Mouse (Mus musculus): ENCODE measurements around the gene Gm12184.

Gene Gm12184

DNA sequence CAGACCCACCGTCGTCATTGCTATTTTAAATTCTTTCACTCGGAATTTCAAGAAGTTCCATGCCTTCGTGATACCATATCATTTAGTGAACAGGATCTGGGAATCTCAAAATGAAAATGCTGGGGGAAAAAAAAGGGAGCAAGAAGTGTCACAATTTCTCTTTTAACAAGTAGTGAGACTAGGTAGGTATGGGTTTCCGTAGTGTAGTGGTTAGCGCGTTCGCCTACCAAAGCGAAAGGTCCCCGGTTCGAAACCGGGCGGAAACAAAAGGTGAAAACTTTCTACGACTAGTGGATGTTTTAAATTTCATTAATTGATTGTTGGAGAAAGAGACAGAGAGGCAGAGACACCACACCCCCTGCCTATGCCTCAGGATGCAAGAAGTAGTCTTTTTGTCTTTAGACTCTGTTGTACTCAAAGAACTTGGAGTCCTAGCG is 2.9 kb downstream of the Gm12184 start:
- peak; percentile 92 for DNase-seq (ENCODE audit: low read depth, low spot score)

DNA sequence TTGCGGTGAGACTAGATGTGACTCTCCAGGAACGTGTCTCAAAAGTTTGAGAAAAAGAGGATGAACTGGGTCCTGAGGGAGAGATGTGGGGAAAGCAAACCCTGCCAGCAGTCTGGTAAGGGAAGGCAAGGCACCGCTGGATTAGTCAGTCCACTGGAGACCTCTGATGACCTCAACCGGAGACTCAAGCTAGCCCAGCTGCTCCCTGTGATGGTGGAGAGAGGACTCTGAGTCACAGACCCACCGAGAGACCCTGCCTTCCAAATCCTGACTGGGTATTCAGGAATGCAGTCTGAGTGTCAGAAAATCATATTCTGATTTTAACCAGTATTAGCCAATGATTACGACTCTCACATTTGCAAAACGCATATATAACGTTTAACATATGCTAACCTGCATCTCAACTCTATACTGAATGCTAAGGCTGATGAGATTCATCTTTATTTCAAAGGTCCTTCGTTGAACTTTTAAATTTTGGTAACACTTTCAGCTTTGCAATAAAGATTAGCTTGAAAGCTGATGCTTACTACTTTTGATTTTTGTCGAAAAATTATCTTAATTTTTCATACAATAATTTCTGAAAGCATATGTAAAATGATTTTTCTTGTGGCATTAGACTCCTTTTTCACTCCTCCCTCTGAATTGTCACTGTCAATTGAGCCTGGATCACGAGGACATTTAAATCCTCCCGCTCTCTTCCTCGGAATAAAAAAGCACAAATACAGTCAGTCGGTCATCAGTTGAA is 3.5 kb downstream of the Gm12184 start:
- no peak for DNase-seq (ENCODE audit: low read depth, low spot score)

DNA sequence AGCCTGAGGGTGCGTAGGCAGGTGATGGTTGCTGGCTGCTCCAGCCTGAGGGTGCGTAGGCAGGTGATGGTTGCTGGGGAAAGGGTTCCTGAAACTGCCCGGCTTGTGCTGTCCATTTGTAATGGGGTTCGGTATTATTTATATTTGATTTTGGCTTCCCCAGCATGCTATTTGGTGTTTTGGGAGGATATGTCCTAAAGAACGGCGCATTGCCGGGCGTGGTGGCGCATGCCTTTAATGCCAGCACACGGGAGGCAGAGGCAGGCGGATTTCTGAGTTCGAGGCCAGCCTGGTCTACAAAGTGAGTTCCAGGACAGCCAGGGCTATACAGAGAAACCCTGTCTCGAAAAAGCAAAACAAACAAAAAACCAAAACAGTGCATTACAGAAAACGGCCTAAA is 5.2 kb downstream of the Gm12184 start:
- peak; percentile 58 for DNase-seq (ENCODE audit: low read depth, low spot score)

DNA sequence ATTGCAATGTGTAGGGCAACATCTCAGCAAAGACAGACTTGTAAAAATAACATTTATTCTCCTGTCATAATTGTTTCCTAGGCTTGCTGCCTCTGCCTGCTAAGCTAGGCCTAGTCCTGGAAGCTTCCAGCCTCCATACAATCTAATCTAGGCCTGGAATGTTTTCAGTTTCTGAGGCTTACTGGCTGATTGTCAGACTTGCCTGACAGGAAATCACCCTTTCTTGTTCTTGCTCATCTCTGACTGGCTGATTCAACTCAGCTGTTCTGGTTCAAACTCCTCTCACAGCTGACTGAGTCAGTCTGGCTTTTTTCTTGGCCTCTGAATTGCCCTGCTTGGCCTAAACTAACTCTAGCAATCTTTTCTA is 6.2 kb downstream of the Gm12184 start:
- DNase-seq (ENCODE audit: low read depth, low spot score) = no peak

DNA sequence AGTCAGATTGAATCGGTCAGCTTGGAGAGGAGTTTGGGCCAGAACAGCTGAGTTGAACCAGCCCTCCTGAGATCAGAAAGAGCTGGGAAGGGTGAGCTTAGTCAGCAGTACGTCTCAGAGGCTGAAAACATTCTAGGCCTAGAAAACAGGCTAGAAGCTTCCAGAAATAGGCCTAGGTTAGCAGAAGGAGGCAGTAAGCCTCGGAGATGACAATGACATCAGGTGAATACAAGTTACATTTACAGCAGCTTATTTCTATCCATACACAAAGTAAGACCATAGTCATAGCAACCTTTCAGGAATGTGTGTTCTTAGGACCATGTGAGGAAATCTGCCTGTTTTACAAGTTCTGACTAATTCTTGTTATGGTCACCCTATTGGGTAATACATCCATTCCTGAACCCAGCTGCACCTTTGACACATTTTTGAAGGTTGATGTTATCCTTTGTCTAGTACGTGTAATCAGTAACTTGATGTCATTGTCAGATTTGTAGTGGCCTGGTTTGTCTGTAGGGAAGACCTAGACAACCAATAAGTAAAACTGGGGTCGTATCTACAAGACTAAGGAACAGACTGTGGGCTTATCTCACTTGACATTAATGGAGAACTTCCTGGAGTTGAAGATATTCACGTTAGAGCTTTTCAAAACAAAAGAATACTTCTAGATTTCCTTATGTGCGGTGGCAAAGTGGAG is 6.7 kb downstream of the Gm12184 start:
- no peak for DNase-seq (ENCODE audit: low read depth, low spot score)

DNA sequence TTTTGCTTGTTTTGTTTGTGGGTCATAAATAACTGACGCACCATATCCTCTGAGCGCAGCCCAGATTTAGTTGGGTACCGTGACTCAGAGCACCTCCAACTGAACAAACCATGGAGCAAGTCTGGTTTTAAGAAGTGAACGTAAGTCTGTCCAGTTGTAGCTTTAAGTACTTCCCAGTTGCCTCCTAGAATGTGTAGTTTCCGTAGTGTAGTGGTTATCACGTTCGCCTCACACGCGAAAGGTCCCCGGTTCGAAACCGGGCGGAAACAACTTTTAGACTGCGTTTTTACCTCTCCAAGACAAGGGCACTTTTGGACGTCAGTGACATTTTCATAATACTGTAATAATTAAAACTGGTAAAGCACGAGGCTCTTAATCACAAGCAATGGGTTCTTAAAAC is 8.1 kb downstream of the Gm12184 start:
- DNase-seq (ENCODE audit: low read depth, low spot score) = peak; percentile 92

DNA sequence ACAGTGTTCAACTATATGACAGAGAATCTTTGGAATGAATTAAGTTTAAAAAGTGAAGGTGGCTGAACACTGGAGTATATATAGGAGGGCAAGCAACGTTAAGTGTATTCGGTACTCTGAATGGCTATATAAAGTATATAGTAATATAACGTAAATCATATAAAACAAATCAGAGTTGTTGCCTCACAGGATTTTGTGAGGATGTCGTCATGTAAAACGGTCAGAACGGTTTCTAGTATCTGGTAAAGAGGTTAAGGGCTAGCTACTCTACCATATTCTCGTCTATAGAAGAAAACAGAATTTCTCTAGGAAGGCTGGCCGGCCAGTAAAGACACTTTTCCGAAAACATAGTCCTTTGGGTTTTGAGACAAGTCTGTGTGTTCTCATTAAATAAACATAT is 8.7 kb downstream of the Gm12184 start:
- no peak for DNase-seq (ENCODE audit: low read depth, low spot score)

DNA sequence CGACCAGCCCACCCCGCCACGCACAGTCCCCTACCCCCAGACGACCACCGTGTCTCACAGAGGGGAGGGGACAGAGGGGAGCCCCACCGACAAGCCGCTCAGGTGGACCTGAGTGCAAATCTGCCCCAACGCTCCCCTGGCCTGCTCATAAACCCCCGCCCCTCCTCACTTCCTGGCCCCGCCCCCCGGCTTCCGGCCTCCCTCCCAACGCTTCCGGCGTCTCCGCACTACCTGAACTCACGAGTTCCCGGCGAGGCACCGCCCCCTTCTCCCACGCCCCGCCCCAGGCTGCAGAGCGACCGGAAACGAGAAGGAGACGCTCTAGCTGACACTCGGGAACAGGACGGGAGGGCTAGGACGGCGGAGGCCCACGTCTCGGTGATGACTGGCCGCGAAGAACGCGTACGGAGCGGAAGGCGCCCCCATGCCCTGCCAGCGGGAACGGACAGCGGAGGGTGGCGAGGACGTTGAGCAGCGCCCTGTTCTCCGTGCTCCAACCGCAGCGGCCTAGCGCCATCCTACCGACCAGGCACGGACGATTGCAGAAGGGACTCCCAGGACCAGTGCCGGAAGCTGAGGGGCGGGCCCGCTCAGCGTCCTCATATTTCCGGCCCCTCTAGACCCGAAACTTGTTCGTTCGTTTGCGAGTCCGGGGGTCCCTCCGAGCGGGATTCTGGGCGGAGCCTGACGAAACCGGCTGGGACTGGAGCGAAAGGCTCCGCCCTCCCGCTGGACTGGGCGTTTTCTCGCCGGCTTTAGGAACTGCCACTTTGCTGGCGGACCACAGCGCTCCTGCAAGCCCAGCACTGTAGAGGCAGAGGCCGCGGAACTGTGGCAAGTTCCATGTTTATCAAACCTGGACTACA is 9.4 kb downstream of the Gm12184 start, which contains the start of gene Trim41:
Gene Trim41, minus strand, starts transcription at position 554 of the 866 bp plus-strand sequence.
- peak; percentile 99 for DNase-seq (ENCODE audit: low read depth, low spot score)

DNA sequence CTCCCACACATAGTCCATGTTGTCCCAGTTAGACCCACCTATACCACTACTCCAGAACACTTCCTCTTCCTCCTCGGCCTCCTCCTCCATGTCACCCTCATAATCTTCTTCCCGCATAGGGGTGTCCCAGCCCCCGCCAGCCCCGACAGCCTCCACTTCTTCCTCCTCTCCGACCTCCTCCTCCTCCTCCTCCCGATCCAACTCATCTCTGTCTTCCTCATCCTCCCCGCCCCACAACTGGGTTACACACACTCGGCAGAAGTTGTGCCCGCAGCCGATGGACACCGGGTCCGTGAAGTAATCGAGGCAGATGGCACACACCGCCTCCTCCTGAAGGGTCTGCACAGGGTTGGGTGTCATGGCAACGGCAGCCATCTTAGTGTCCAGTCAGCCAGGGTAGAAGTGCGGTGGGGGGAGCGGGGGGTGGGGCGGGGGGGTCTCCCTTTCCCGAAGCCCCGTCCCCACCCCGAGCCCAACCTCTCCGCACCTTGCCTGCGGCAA is 10.1 kb downstream of the Gm12184 start:
- DNase-seq (ENCODE audit: low read depth, low spot score) = peak; percentile 79

DNA sequence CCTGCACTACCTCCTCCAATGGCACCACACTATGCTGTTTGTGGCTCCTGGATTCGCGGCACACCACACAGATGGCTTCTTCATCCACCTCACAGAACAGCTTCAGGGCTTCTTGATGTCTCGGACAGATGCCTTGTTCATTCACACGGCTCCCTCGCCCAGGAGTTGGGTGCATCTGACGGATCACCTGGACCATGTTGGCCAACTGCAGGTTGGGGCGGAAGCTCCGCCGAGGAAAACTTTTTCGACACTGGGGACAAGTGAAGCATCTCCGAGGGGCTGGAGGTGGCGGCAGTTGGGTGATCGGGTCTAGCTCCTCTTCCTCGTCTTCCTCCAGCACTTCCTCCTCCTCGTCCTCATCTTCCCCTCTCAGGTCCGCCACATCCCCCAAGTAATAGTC is 10.6 kb downstream of the Gm12184 start:
- no peak for DNase-seq (ENCODE audit: low read depth, low spot score)

DNA sequence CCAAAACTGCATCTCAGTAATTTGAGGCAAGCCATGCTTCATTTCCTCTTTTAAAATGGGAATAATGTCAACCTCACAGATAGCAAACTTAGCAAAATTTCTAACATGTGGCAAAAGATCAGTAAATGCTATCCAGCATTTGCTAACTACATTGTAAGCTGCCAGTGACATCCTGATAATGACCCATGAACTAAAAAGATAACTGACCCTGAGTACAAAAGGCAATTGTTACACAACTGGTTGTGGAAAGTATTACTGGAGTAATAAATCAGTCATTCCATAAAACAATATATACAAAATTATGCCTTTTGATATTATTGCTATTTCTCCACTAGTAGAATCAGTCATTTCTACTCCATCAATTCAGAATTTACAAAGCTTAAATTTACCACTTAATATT is 12.7 kb downstream of the Gm12184 start:
- DNase-seq (ENCODE audit: low read depth, low spot score) = no peak

DNA sequence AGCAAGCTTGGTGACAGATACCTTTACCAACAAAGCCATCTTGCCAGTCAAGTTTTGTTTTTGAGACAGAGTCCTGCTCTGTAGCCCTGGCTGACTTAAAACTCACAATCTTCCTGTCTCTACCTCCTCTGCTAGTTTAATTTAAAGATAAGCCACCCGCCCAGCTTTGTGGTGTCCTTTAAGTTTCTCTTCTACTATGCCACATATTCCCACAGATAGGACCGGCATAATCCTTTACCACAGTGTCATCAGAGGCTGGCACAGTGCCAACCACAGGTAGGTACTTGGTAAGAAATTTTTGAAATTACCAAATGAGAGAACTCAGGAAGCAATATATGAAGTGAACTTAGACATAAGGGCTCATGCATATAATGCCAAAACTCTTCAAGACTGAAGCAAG is 16.3 kb downstream of the Gm12184 start:
- peak; percentile 30 for DNase-seq (ENCODE audit: low read depth, low spot score)

DNA sequence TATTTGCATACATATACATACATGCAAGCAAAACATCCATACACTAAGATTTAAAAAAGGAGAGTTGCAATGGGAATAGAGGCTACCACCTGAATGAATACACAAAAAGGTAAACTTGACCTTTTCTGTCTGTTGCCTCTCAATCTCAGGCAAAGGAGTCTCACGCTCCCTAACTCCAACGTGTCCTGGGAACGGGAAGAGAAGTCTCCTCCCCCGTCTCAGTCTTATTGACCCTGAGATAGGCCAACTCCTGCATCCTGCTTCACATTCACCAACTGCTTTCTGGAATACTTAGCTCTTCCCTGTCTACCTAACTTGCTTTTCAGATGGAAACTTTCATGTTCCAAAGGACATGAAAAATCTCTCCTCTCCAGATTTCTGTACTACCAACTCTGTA is 17.0 kb downstream of the Gm12184 start:
- peak; percentile 60 for DNase-seq (ENCODE audit: low read depth, low spot score)

DNA sequence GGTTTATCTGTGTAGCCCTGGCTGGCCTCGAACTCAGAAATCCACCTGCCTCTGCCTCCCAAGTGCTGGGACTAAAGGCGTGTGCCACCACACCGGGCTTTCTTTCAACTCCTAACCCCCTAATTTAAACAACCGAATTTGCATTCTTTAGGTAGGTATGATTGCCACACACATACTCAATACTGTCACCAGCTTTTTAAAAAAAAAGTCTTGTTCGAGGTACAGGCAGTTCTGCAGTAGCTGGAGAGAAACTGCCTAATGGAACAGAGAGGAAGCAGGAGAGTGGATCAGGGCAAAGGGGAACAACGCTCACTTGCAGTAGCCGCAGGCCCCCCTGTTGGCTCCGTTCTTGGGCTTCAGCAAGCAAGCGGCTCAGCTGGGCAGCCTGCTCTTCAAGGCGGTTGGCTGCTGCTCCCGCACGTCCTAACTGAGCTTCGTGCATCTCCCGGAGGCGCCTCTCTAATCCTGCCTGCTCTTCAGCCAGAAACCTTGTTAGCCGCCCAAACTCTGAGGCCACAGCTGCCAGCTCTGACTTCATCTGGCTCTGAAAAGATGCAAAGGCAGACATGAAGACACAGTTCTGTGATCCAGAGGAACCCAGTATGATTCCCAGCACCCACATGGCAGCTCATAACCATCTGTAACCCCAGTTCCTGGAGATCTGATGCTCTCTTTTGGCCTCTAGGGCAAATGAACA is 17.6 kb downstream of the Gm12184 start:
- peak; percentile 60 for DNase-seq (ENCODE audit: low read depth, low spot score)

DNA sequence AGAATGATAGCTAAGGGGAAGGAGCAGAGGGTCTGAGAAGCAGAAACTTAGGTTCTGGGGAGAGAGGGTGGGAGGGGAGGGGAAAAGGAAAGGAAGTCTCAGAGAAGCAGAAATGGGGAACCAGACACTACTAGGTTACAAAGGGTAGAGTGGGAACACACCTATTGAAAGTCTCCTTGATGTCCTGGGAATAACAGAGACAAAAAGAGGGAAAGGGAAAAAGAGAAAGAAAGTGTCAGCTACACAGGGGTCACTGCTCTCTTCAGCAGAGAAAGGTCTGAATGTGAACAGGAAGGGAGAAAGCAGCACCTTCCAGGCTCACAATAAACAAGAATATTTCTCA is 18.2 kb downstream of the Gm12184 start:
- peak; percentile 20 for DNase-seq (ENCODE audit: low read depth, low spot score)

DNA sequence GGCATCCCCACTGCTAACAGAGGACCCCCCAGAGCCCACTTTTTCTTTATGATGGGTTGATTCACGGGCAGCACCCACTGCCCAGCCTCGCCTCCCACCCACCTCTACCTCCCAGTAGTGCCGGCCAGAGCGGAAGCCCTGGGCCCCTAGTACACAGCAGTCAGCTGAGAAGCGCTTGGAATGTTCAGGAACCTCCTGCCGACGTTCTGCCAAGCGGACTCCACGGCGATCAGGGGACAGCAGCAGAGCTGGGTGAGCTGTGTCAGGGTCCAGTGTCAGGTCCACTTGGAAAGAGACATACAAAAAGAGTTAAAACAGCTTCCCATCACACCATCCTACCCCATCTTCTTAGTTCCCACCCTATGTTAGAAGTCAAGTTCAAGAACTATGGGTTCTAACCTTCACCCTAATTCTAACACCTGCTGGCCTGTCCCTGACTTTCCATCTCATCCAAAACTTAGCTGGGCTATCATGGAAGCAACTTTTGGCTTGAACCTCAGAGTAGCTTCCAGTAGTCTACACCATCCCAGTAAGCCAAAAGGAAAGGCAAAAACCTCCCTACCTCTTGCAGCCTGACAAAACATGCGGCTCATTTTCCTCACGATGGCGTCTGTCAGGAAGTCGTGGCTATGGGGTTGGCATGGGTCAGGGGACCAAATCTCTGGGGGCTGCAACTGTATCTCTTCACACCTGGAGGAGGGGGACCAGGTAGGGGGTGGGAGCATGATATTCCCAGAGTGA is 18.7 kb downstream of the Gm12184 start:
- DNase-seq (ENCODE audit: low read depth, low spot score) = no peak

DNA sequence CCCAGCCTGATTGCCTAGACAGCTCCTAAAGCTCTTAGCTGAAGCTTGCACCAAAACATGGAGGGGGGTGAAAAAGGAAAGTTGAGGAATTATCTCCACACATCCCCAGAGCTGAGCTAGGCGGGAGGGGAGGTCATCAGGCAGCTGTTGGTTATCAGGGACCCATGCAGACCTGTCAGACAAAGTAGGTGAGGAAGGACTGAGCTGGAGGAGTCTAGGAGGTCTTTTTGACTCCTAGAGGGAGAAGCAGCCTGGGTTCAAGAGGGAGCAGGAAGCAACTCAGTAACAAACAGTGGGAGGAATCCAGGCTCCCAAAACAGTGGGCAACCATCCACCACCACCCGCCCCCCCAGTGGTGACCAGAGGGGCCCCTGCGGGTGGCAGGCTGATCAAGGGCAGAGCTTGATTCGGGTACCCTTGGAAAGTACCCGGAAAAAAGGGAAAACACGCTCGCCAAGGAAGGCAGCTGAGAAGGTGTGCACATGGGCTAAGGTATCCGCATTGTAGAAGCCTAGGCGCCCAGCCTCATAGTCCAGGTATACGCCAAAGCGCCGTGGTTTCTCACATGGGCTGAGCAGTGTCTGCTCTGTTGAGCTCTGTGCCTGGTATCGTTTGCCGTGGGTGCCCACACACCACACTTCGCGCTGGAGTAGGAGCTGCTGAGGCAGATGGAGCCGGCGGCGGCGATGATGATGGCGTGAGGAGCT is 19.4 kb downstream of the Gm12184 start:
- peak; percentile 64 for DNase-seq (ENCODE audit: low read depth, low spot score)

DNA sequence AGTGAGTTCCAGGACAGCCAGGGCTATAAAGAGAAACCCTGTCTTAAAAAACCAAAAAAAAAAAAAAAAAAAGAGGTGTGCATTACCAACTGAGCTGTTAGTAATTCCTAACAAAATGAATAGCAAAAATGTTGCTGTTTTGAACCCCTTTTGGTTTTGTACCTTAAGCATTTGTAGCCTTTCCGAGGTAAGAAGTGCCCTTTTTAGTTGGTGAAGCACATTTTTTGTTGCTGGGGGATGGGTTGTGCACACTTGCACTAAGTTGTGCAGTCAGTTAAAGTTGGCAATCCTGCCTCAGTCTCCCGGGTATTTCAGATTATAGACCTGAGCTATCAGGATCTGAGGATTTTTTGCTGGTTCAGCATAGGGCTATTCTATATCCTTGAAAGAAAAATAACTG is 21.5 kb downstream of the Gm12184 start:
- no peak for DNase-seq (ENCODE audit: low read depth, low spot score)

DNA sequence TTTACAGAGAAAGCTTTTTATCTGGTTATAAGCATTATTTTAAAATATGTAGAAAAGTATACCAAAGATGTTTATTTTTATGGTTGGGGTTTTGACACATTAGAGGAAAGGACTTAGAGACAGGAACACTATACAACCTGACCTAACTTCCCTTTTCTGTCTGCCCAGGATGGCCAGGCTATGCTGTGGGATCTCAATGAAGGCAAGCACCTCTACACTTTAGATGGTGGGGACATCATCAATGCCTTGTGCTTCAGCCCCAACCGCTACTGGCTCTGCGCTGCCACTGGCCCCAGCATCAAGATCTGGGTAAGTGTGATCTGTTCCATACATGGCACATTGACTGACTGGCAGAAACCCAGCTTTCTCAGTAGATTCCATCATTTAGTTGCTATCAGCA is 22.5 kb downstream of the Gm12184 start:
- no peak for DNase-seq (ENCODE audit: low read depth, low spot score)
